Mouse (Mus musculus) hindbrain, embryonic 10.5 days (tissue): ENCODE results near the gene Dscaml1. TPM values are rescaled to one million over a fixed set of nuclear protein-coding genes. Genes with fewer than 3 reads are reported as not detected.

Experiments
- DNase-seq: peaks from one replicate; pipeline ENCODE4 v3.0.0-alpha.2; 2017; ENCODE audit warnings: low spot score
- H3K27ac ChIP-seq: fragments of 300-500 bp; sonication (generic); 2 replicates; pipeline ENCODE4 v1.5.1; 2016; ENCODE audit warnings: mild to moderate bottlenecking, moderate library complexity
- H3K27me3 ChIP-seq: fragments of 300-500 bp; sonication (generic); 2 replicates; pipeline ENCODE4 v1.6.1; 2016; ENCODE audit warnings: mild to moderate bottlenecking; ENCODE audit not compliant: poor library complexity, insufficient read depth, severe bottlenecking
- H3K36me3 ChIP-seq: fragments of 300-500 bp; sonication (generic); 2 replicates; pipeline ENCODE4 v1.6.1; 2016; ENCODE audit warnings: mild to moderate bottlenecking, moderate library complexity
- H3K4me1 ChIP-seq: fragments of 300-500 bp; sonication (generic); replicated peaks from 2 replicates; pipeline ENCODE4 v1.6.1; 2016; ENCODE audit warnings: mild to moderate bottlenecking
- H3K4me3 ChIP-seq: fragments of 300-500 bp; sonication (generic); 2 replicates; pipeline ENCODE4 v1.5.1; 2016; ENCODE audit warnings: mild to moderate bottlenecking, moderate library complexity
- H3K9me3 ChIP-seq: fragments of 300-500 bp; sonication (generic); 2 replicates; pipeline ENCODE4 v1.6.1; 2016; ENCODE audit warnings: mild to moderate bottlenecking, moderate library complexity
- WGBS: fragments of 180-500 bp; shearing (Covaris S2); methylation state at CpG from one replicate; pipeline ENCODE4 v1.1.7; 2016; 5-methylcytosine and 5-hydroxymethylcytosine counted together
- polyA plus RNA-seq: library from polyadenylated mRNA; unstranded; fragments of >200 nt; fragmentation: Nextera tagmentation; extraction: Ambion mirVana; gene quantifications from 2 replicates; pipeline ENCODE4 v1.2.1, GENCODE M21; 2016

Dscaml1 gene
- polyA plus RNA-seq = 0.78 and 0.92 TPM in 2 replicates

DNA sequence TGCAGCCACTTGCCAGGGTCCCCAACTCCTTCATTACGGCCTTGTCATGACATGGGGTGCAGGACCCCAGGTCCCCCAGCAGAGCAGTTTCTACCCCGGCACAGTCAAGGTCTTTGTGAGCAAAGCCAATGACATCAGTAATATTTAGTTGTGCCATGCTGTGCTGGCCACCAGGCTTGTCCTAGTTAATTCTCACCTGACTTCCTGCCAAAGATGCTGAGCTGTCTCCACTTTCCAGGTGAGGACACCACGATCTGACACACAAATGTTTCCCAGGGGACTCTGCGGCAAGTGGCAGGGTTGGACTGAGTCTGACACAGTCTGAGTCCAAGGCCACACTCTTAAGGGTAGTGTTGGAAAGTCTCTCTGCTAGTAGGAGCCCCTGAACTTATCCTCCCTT is at the start of gene Dscaml1:
Gene Dscaml1 (plus strand): TSS at position 173 of the 400 bp plus-strand sequence.
- Histone ChIP-seq H3K27ac (no peak within 1 kb of the TSS), H3K27me3 (peaks cover 58% of the 10 kb centered on the region), H3K36me3 (no peaks in the 10 kb centered on the region), H3K4me1 (peaks cover 17% of the 10 kb centered on the region), H3K9me3 (no peaks in the 10 kb centered on the region), H3K4me3 (no peak within 1 kb of the TSS)
- WGBS = 85% methylated on average over 4 of the region's 4 CpGs
- no peak for DNase-seq

DNA sequence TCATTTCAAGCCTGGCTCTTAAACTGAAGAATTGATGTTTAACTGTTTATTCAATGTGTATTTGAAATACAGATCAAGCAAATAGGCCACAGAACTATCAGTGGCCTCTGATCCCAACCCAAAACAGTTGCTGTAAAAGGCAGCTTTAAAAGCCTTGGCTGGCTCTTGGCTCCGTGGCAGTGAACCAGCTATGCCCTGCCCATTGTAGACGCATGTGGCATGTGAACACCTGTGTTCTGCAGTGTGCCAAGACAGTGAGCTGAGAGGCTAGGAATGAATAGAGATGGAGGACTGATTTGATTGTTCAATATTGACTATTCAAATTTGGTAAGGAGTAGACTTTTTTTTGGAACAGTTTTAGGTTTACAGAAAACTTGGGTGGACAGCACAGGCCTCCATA is 49.5 kb upstream of the Dscaml1 start:
- 96% methylated on average over 2 of the region's 2 CpGs for WGBS
- peaks cover 43% of the 10 kb centered on the region for H3K4me1 ChIP-seq
- H3K4me3 ChIP-seq = no peak overlapping the region
- H3K27ac ChIP-seq = no peak overlapping the region
- H3K27me3 ChIP-seq = no peaks in the 10 kb centered on the region
- H3K36me3 ChIP-seq = peaks cover 76% of the 10 kb centered on the region
- no peaks in the 10 kb centered on the region for H3K9me3 ChIP-seq
- DNase-seq = no peak

DNA sequence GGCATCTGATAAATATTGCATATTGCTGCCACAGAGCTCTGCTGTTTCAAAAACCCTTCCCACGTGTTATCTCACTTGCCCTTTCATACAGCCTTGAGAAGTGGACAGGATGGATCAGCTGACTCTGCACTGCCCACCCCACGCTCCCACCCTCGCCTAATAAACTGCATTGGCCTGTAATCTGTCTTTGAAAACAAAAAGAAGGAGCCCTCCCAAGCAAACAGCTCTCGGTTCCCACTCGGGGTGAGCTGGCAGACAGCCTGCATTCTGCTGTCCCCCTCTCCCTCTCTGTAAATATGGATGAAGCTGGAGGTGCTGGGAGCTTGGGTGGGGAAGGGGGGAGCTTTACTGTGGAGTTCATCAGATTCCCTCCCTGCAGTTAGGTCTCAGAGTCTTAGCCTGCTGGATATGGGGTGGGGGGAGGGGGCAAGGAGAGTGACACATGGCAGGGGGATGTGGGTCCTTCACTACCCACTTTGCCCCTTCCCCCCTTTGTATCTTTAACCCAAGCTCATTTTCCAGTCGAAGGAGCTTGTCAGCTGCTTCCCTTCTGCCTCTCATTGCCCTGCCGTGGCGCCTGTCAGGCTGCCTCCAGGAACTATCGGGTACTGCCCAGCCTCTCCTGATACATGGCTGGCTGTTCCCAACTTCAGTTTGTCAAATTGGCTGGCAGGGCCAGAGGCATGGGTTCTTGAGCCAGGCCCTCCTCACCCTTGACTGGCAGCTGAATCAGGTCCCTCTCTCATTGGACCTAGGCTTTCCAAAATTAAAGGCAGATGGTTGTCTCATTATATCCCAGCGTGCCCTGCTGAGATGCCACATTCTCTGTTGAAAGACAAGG is 45.8 kb upstream of the Dscaml1 start:
- WGBS = 65% methylated on average over 10 of the region's 10 CpGs
- Histone ChIP-seq H3K36me3 (peaks cover 64% of the 10 kb centered on the region), H3K9me3 (no peaks in the 10 kb centered on the region), H3K4me3 (no peak overlapping the region), H3K27ac (peak overlapping the region; percentile 50), H3K27me3 (no peaks in the 10 kb centered on the region), H3K4me1 (peaks cover 29% of the 10 kb centered on the region)
- no peak for DNase-seq

DNA sequence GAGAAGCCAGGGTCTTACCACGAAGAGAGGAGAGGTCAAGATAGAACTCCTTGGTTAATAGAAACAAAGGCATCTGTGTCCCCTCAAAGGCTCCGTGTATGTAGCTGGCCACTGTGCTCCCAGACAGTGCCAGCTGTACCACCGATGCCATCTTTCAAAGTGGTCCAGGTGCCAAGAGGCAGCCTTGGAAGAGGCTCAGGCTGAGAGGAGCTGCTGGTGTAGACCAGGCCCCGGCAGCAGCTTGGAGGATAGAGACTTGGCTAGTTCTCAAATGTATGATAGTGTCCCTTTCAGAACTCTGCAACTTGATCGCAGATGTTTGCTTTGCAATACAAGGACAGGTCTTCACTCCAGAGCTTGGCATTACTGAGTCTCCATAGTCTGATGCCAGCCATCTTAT is 44.1 kb upstream of the Dscaml1 start:
- peaks cover 50% of the 10 kb centered on the region for H3K36me3 ChIP-seq
- DNase-seq = no peak
- no peaks in the 10 kb centered on the region for H3K27me3 ChIP-seq
- no peaks in the 10 kb centered on the region for H3K9me3 ChIP-seq
- H3K27ac ChIP-seq = no peak overlapping the region
- no peak overlapping the region for H3K4me3 ChIP-seq
- WGBS = 87% methylated on average over 5 of the region's 5 CpGs
- H3K4me1 ChIP-seq = peaks cover 29% of the 10 kb centered on the region

DNA sequence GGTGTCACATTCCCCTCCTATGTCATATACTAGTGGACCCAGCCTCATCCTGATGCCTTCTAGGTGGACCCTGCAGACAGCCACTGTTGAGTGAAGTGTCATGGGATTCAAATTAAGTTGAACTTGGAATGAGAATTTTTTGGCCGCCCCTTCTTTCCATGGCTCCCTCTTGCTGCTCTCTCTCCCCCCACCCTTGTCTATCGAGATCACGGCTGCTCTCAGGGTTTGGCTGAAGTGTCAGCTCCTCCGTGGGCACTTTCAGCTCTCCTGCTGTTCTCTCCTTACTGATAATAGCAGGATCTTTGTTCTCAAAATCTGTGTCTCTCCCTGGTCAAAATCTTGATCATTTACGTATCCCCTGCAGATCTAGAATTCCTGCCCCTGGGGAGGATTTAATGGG is 43.6 kb upstream of the Dscaml1 start:
- no peak overlapping the region for H3K4me3 ChIP-seq
- no peaks in the 10 kb centered on the region for H3K27me3 ChIP-seq
- 82% methylated on average over 5 of the region's 5 CpGs for WGBS
- DNase-seq = no peak
- peaks cover 45% of the 10 kb centered on the region for H3K36me3 ChIP-seq
- H3K9me3 ChIP-seq = no peaks in the 10 kb centered on the region
- no peak overlapping the region for H3K27ac ChIP-seq
- peaks cover 29% of the 10 kb centered on the region for H3K4me1 ChIP-seq

DNA sequence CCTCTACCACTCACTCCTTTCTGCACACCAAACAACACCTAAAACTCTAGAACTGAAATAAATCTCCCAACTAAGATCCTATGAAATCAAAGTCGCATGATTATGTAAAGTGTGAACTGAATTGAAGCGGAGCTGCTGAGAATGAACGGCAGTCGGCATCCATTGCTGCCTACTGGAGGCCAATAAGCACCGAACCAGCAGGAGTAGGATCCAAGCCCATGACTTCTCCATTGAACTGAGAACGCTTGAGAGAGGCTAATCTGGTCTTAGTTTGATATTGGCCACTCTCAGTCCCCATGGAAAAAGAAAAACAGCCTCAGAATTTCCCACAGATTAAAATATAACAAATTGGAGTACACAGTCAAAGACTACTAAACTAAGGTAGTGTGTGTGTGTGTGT is 42.5 kb upstream of the Dscaml1 start:
- Histone ChIP-seq H3K27me3 (no peaks in the 10 kb centered on the region), H3K9me3 (no peaks in the 10 kb centered on the region), H3K4me3 (no peak overlapping the region), H3K36me3 (peaks cover 40% of the 10 kb centered on the region), H3K4me1 (peaks cover 22% of the 10 kb centered on the region), H3K27ac (no peak overlapping the region)
- 94% methylated on average over 6 of the region's 6 CpGs for WGBS
- no peak for DNase-seq

DNA sequence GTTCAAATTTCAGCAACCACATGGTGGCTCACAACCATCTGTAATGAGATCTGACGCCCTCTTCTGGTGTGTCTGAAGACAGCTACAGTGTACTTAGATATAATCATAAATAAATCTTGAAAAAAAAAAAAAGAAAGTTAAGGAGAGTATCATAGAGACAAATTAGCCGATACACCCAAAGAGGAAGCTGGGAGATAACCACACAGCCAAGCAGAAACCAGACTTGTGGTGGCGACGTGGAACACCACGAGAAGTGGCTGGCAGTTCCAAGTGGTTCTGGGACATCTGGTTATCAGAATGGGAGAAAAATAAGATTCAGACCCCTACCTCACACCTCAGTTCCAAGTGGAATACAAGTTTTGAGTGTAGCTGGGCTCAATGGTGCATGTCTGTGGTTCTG is 39.7 kb upstream of the Dscaml1 start:
- 93% methylated on average over 5 of the region's 5 CpGs for WGBS
- no peak overlapping the region for H3K27ac ChIP-seq
- peaks cover 5% of the 10 kb centered on the region; the same call in 1 of the 2 replicates for H3K4me1 ChIP-seq
- peaks cover 25% of the 10 kb centered on the region for H3K36me3 ChIP-seq
- DNase-seq = no peak
- H3K27me3 ChIP-seq = no peaks in the 10 kb centered on the region
- no peak overlapping the region for H3K4me3 ChIP-seq
- no peaks in the 10 kb centered on the region for H3K9me3 ChIP-seq

DNA sequence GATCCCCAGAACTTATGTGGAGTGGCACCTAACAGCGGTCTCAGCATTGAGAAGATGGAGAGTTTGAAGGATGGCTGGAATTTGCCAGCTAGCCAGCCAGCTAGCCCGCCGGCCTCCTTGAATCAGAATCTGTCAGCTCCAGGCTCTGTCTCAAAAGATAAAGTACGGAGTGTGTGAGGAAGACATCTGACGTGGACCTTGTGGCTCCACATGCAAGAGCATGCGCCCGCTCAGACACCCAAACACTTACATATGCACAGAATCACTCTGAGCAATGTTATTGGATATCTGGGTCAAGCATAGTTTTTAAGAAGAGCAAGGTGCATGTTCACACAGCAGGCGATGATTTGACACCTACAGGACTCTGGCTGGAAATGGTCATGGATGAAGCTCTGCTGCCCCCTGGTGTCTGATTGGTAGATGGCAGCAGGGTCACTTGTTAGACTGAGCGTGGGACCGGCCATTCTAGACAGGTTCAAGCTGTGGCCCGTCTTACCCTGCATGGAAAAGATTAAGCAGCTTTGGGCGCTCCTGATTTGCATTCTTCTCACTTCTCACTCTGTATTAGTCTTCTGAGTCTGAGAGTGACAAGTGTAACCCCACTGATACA is 37.9 kb upstream of the Dscaml1 start:
- no peaks in the 10 kb centered on the region for H3K27me3 ChIP-seq
- H3K4me3 ChIP-seq = no peak overlapping the region
- no peaks in the 10 kb centered on the region for H3K9me3 ChIP-seq
- peaks cover 31% of the 10 kb centered on the region for H3K36me3 ChIP-seq
- no peak overlapping the region for H3K27ac ChIP-seq
- peak; percentile 84 for DNase-seq
- 47% methylated on average over 12 of the region's 12 CpGs for WGBS
- no peaks in the 10 kb centered on the region for H3K4me1 ChIP-seq

DNA sequence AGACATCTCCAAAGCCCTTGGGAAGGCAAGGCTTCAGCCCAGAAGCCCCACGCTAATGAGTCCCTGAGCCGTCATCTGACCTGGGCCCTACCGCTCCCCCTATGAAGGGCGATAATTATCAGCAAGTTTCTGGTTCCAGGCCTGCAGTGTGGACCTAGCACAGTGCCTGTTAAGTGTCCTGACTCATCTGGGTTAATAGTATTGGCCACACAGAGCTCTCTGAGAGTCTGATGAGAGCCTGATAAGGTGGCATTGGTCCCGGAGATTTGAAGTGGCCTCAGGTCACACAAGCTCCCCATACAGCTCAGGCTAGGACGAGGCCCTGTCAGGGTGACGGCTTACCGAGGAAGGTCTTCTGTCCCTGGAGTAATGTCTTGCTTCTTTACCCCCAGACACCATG is 36.8 kb upstream of the Dscaml1 start:
- Histone ChIP-seq H3K4me1 (no peaks in the 10 kb centered on the region), H3K9me3 (no peaks in the 10 kb centered on the region), H3K27me3 (no peaks in the 10 kb centered on the region), H3K36me3 (peaks cover 33% of the 10 kb centered on the region), H3K4me3 (no peak overlapping the region), H3K27ac (no peak overlapping the region)
- 90% methylated on average over 8 of the region's 8 CpGs for WGBS
- DNase-seq = no peak

DNA sequence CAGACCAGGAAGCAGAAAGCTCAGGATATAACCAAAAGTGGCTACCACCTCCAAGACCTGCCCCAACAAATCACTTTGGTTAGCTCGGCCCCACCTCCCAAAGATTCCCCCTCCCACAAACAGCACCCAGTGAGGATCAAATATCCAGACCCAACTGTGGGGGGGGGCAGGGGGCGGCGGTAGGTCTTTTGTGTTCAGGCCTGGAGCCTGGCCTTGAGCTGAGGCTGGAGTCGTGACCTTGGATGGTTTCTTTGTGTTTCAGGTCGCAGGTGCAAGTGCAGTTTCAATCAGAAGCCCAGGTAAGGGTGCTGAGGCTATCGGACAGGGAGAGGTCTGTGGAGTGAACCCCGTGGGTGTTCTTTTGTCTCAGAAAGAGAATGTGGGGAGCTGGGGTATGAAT is 35.1 kb upstream of the Dscaml1 start:
- H3K36me3 ChIP-seq = peaks cover 50% of the 10 kb centered on the region
- no peak overlapping the region for H3K4me3 ChIP-seq
- no peaks in the 10 kb centered on the region for H3K9me3 ChIP-seq
- no peaks in the 10 kb centered on the region for H3K27me3 ChIP-seq
- WGBS = 79% methylated on average over 7 of the region's 7 CpGs
- H3K27ac ChIP-seq = no peak overlapping the region
- no peaks in the 10 kb centered on the region for H3K4me1 ChIP-seq
- no peak for DNase-seq

DNA sequence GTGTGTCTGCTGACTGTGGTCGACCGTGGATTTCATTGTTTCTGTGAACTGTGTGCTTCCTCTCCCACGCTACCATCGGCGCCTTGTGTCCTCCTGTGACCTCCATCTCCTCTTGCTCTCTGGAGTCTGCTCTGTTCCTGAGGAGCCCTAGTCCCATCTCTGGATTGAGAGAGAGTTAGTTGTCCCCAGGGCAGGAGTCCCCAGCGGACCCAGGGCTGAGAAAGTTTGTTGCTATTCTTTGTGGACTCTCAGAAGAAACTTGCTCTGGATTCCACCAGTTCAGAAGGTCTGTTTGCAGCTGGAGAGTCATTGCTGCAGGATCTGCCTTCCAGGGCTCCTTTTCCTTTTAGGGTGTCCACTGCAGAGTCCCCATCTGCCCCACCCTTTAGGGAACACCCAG is 31.2 kb upstream of the Dscaml1 start:
- peaks cover 53% of the 10 kb centered on the region for H3K36me3 ChIP-seq
- DNase-seq = no peak
- no peak overlapping the region for H3K4me3 ChIP-seq
- no peak overlapping the region for H3K27ac ChIP-seq
- H3K9me3 ChIP-seq = no peaks in the 10 kb centered on the region
- H3K27me3 ChIP-seq = no peaks in the 10 kb centered on the region
- WGBS = 96% methylated on average over 6 of the region's 6 CpGs
- H3K4me1 ChIP-seq = no peaks in the 10 kb centered on the region

DNA sequence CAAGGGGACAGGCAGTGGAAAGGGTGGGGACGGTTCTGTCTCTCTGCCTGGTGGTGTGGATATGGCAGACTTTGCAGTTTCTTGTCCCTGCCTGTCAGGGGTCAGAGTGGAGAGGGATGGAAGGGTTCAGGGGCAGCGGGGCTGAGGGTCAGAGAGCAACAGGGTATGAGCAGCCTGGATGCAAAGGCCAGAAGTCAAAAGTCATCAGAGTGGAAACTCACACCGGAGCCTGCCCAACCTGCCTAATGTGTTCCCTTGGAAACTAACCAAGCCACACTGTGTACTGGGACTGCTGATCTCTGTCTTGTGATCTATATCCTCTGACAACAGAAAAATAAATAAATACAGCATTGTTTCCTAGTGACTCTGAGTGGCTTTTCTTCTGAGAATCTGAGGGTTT is 30.6 kb upstream of the Dscaml1 start:
- H3K27ac ChIP-seq = no peak overlapping the region
- no peaks in the 10 kb centered on the region for H3K27me3 ChIP-seq
- 53% methylated on average over 3 of the region's 3 CpGs for WGBS
- no peaks in the 10 kb centered on the region for H3K9me3 ChIP-seq
- H3K36me3 ChIP-seq = peaks cover 53% of the 10 kb centered on the region
- H3K4me3 ChIP-seq = no peak overlapping the region
- no peak for DNase-seq
- H3K4me1 ChIP-seq = no peaks in the 10 kb centered on the region

DNA sequence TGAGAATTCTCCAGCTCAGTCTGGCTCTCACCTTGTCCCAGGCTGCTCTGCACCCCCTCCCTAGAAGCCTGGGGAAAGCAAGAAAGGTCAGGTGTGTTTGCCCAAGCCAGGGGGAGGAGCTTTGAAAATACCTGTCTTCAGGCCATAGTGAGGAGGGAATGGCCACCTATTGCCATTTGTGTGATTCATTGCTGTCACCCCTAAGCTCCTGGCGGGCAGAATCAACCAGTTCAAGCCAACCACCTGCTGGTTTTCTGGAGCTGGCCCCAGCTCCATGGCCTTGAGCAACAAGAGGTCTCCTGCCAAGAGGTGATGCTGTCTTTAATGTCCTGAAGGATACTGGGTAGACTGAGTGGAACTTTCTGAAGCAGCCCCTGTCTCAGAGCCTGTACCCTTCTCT is 28.1 kb upstream of the Dscaml1 start:
- Histone ChIP-seq H3K9me3 (no peaks in the 10 kb centered on the region), H3K27ac (no peak overlapping the region), H3K4me1 (peaks cover 8% of the 10 kb centered on the region; the same call in 1 of the 2 replicates), H3K4me3 (no peak overlapping the region), H3K27me3 (peaks cover 8% of the 10 kb centered on the region), H3K36me3 (peaks cover 32% of the 10 kb centered on the region)
- no peak for DNase-seq
- 70% methylated on average over 1 of the region's 1 CpGs for WGBS
